Mouse (Mus musculus): ENCODE measurements around the gene 3110009E18Rik. TPM values are rescaled to one million over a fixed set of nuclear protein-coding genes. Genes with fewer than 3 reads are reported as not detected.

3110009E18Rik gene
- polyA plus RNA-seq, 1 experiment from 2014 or later, result 22.6 TPM

DNA sequence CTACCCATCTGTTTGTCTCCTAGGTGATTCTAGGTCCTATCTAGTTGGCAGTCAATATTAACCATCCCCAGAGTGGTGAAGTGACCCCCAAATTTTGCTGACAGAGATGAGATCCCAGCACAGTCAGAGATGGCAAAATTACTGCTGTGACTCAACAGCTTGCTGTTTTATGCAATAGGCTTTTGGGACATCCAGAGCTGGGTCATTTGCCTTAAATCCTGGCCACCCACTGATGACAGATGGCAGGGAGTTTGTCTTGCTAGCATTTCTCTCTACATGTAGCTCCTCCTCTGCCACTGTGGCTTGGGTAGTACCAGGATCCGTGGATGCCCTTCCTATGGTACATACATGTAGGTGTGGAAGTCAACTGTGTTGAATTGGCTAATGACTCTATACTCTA, 11.4 kb downstream of the 3110009E18Rik start:
- WGBS, result 88% methylated on average over 1 of the region's 1 CpGs
- Histone ChIP-seq H3K4me2 (replicated peaks) (no peak overlapping the region), H3K4me1 (no peaks in the 10 kb centered on the region), H3K36me3 (no peaks in the 10 kb centered on the region), H3K27ac (no peak overlapping the region), H3K9ac (no peak overlapping the region), H3K9me3 (replicated peaks) (no peaks in the 10 kb centered on the region), H3K4me3 (no peak overlapping the region), H3K27me3 (no peaks in the 10 kb centered on the region)
- ATAC-seq (ENCODE audit: low FRiP score), result no peak

DNA sequence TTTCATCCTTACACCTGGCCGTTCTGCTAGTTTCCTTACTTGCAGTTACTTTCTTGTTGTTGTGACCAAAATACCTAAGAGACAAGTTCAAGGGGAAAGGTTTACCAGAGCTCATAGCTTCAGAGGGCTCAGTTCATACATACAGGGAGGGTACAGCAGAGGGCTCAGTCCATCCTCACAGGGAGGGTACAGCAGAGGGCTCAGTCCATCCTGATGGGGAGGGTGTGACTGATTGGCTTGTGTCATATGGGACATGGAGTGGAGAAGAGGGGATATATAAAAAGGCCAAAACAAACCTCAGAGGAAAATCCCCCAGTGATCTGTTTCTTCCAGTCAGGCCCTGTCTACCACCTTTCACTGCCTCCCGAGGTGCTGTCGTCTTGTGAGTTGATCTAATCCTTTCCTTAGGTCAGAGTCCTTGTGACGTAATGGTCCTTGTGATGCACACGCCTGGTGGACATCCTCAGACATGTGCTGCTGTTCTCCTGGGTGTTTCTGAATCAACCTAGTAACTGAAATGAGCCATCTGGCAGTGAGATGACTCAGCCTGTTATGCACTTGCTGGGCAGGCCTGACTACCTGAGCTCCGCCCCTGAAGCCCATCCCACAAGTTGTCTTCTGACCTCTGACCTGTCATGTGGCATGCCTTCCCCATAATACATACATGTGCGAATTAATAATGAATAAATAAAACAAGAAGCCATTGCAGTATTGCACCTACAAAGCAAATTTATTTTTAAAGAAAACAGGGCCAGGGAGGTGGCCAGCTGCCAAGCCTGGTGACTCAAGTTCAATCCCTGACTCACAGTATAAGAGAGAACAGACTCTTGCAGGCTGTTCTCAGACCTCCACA, 15.2 kb downstream of the 3110009E18Rik start:
- 88% methylated on average over 7 of the region's 7 CpGs for WGBS
- H3K9me3 ChIP-seq (replicated peaks), result no peaks in the 10 kb centered on the region
- H3K27me3 ChIP-seq, result no peaks in the 10 kb centered on the region
- H3K4me2 ChIP-seq (replicated peaks), result no peak overlapping the region
- H3K27ac ChIP-seq, result no peak overlapping the region
- no peaks in the 10 kb centered on the region for H3K36me3 ChIP-seq
- H3K4me3 ChIP-seq, result no peak overlapping the region
- no peak overlapping the region for H3K9ac ChIP-seq
- H3K4me1 ChIP-seq, result peaks cover 7% of the 10 kb centered on the region; the same call in 1 of the 2 replicates
- ATAC-seq (ENCODE audit: low FRiP score), result no peak

DNA sequence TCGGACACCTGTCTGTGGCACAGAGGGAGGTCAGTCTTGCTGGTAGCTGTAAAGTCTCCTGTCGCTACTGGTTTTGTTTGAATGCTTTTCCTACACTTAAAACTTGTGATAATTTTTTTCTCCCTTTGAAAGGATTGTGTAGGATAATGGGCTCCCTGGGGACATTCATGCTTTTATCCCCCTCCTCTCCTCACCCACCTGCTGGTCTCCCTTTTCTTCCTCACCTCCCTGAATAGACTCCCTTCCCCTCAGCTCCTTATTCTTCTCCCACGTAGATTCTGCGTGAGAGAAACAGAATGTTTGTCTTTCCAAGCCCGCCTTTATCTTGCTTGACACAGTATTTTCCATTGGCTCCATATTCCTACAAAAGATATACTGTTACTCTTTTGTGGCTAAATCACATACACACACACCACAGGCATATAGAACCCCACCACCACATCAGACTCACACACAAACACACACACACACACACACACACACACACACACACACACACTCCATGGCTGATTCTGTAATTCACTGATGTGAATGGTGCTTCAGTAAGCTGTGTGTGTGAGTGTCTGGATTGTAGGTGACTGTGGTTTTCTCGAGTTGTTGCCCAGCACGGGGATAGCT, 18.0 kb downstream of the 3110009E18Rik start:
- Histone ChIP-seq H3K27ac (no peak overlapping the region), H3K4me2 (replicated peaks) (no peak overlapping the region), H3K4me3 (no peak overlapping the region), H3K9ac (no peak overlapping the region), H3K4me1 (peaks cover 7% of the 10 kb centered on the region; the same call in 1 of the 2 replicates), H3K36me3 (no peaks in the 10 kb centered on the region), H3K27me3 (no peaks in the 10 kb centered on the region), H3K9me3 (replicated peaks) (no peaks in the 10 kb centered on the region)
- no peak for ATAC-seq (ENCODE audit: low FRiP score)
- WGBS, result 29% methylated on average over 7 of the region's 7 CpGs

DNA sequence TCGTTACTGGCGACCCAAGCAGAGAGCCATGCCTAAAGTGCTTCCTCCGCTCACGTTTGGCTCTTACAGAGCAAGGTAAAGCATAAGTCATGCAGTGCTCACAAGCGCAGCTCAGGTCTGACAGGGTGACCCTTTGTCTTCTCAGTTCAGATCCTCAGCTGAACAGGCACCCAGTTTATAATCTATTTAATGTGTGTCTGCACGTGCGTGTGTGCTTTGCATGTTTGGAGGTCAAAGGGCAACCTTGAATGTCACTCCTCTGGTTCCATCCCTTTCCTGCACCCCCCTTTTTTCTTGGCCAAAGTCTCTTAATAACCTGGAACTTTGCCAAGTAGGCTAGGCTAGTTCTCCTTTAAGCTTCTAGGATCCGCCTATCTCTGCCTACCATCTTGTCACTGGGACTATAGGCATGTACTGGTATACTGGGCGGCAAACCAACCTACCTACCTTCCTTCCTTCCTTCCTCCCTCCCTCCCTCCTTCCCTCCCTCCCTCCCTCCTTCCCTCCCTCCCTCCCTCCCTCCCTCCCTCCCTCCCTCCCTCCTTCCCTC, 19.2 kb downstream of the 3110009E18Rik start:
- no peak overlapping the region for H3K4me2 ChIP-seq (replicated peaks)
- H3K36me3 ChIP-seq, result no peaks in the 10 kb centered on the region
- H3K27me3 ChIP-seq, result no peaks in the 10 kb centered on the region
- H3K9ac ChIP-seq, result no peak overlapping the region
- ATAC-seq (ENCODE audit: low FRiP score), result no peak
- H3K27ac ChIP-seq, result no peak overlapping the region
- no peak overlapping the region for H3K4me3 ChIP-seq
- H3K4me1 ChIP-seq, result peaks cover 7% of the 10 kb centered on the region; the same call in 1 of the 2 replicates
- 89% methylated on average over 9 of the region's 9 CpGs for WGBS
- no peaks in the 10 kb centered on the region for H3K9me3 ChIP-seq (replicated peaks)

DNA sequence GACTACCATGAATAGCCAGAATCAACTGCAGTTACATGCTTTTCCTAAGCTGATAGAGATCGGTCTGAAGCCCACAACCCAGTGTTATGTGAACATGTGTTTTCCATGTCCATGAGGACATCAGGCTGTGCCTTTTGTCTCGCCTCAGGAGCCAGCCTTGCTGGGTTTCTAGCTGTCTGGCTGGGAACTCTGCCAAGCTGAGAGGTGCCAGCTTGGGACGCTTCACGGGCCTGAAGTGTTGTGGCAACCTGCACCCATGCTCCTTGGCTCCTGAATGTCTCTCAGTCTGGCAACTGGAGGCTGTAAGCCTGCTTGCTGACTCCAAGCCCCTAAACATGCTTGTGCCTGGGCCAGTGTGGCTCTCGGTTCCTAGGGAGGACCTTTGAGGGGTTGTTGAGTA, 21.6 kb downstream of the 3110009E18Rik start:
- H3K4me1 ChIP-seq, result peaks cover 7% of the 10 kb centered on the region; the same call in 1 of the 2 replicates
- WGBS, result 83% methylated on average over 5 of the region's 5 CpGs
- ATAC-seq (ENCODE audit: low FRiP score), result no peak
- H3K9ac ChIP-seq, result no peak overlapping the region
- no peak overlapping the region for H3K4me2 ChIP-seq (replicated peaks)
- no peak overlapping the region for H3K4me3 ChIP-seq
- no peaks in the 10 kb centered on the region for H3K36me3 ChIP-seq
- no peaks in the 10 kb centered on the region for H3K27me3 ChIP-seq
- H3K27ac ChIP-seq, result no peak overlapping the region
- H3K9me3 ChIP-seq (replicated peaks), result no peaks in the 10 kb centered on the region

DNA sequence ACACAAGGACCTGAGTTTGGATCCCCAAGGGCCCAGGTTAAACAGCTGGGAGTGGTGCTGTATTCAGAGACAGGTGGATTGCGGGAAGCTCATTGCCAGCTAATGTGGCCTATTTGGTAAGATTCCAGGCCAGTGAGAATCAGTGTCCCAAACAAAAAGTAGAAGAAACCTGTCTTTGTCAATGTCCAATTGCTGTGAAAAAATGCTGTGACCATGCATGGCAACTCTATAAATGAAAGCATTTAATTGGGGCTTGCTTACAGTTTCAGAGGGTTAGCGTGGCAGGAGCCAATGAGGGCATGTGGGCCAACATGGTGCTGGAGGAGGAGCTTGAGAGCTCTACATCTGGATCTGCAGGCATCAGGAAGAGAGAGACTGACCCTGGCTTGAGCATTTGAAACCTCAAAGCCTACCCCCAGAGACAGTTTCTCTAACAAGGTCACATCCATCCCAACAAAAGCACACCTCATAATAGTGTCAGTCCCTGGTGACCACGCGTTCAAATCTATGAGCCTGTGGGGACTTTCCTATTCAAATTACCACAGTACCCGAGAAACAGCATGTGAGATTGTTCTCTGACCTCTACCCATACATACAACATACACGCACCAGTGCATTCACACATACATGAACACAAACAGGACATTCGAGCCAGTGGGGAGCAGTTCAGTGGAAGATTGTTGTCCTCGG, 24.7 kb downstream of the 3110009E18Rik start:
- no peaks in the 10 kb centered on the region for H3K4me1 ChIP-seq
- no peak overlapping the region for H3K9ac ChIP-seq
- no peaks in the 10 kb centered on the region for H3K36me3 ChIP-seq
- H3K9me3 ChIP-seq (replicated peaks), result no peaks in the 10 kb centered on the region
- H3K4me2 ChIP-seq (replicated peaks), result no peak overlapping the region
- WGBS, result 81% methylated on average over 8 of the region's 8 CpGs
- ATAC-seq (ENCODE audit: low FRiP score), result no peak
- H3K4me3 ChIP-seq, result no peak overlapping the region
- no peaks in the 10 kb centered on the region for H3K27me3 ChIP-seq
- H3K27ac ChIP-seq, result no peak overlapping the region

DNA sequence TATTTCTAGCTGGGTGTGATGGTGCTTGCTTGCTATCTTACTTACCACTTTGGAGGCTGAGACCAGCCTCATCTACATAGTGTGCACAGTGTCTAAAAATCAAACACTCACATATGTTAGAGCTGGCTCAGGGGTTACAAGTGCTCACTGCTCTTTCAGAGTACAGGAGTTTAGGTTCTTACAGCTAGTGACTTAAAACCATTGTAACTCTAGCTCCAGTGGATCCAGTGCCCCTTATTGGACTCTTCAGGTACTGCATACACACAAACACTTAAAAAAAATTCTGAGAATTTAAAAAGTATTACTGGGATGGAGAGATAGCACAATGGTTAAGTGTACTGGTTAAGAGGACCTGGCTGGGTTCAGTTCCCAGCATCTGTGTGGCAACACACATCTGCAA, 26.0 kb downstream of the 3110009E18Rik start:
- Histone ChIP-seq H3K36me3 (no peaks in the 10 kb centered on the region), H3K27ac (no peak overlapping the region), H3K4me2 (replicated peaks) (no peak overlapping the region), H3K9ac (no peak overlapping the region), H3K4me1 (no peaks in the 10 kb centered on the region), H3K4me3 (no peak overlapping the region), H3K9me3 (replicated peaks) (no peaks in the 10 kb centered on the region), H3K27me3 (no peaks in the 10 kb centered on the region)
- no peak for ATAC-seq (ENCODE audit: low FRiP score)

DNA sequence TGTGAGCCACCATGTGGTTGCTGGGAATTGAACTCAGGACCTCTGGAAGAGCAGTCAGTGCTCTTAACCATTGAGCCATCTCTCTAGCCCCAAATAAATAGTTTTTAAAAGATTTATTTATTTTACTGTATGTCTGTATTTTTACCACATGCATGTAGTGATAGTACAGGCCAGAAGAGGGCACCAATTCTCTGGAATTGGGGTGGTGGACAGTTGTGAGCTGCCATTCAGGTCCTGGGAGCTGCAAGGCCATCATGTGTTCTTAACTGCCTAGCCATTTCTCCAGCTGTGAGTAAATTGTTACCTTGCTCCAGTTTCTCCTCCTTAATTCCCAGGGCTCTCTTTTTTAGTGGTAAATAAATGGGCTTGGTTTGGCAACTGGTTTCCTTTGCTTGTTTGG, 33.2 kb downstream of the 3110009E18Rik start:
- no peaks in the 10 kb centered on the region for H3K27me3 ChIP-seq
- H3K4me3 ChIP-seq, result no peak overlapping the region
- H3K4me1 ChIP-seq, result no peaks in the 10 kb centered on the region
- H3K4me2 ChIP-seq (replicated peaks), result no peak overlapping the region
- no peak overlapping the region for H3K9ac ChIP-seq
- no peak for ATAC-seq (ENCODE audit: low FRiP score)
- H3K9me3 ChIP-seq (replicated peaks), result no peaks in the 10 kb centered on the region
- H3K27ac ChIP-seq, result no peak overlapping the region
- H3K36me3 ChIP-seq, result no peaks in the 10 kb centered on the region

DNA sequence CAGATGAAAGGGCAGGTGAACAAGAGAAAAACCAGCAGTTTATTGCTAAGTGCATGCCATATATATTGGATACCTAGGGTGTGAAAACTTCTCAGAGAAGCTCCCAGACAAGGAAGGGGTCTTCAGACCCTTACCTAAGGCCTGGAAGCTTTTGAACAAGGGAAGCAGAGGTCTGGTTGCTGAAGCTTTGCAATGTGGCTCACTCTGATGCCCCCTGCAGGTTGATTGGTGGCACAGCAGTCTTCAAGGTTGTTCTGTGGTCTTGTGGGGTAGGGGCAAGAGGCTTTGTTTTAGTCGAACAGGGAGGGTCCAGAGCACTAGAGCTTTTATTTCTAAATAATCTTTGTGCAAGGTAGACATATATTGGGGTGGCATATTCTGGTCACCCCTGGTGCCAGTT, 34.3 kb downstream of the 3110009E18Rik start:
- H3K9ac ChIP-seq, result no peak overlapping the region
- 0 out of 2 replicates have a peak, but pooled peaks cover 2% of the 10 kb centered on the region for H3K4me1 ChIP-seq
- no peak overlapping the region for H3K27ac ChIP-seq
- no peak overlapping the region for H3K4me3 ChIP-seq
- no peak; the same call in 1 of the 2 replicates for ATAC-seq (ENCODE audit: low FRiP score)
- no peak overlapping the region for H3K4me2 ChIP-seq (replicated peaks)
- H3K27me3 ChIP-seq, result no peaks in the 10 kb centered on the region
- H3K36me3 ChIP-seq, result no peaks in the 10 kb centered on the region
- H3K9me3 ChIP-seq (replicated peaks), result no peaks in the 10 kb centered on the region
- WGBS, result 28% methylated on average over 1 of the region's 1 CpGs

DNA sequence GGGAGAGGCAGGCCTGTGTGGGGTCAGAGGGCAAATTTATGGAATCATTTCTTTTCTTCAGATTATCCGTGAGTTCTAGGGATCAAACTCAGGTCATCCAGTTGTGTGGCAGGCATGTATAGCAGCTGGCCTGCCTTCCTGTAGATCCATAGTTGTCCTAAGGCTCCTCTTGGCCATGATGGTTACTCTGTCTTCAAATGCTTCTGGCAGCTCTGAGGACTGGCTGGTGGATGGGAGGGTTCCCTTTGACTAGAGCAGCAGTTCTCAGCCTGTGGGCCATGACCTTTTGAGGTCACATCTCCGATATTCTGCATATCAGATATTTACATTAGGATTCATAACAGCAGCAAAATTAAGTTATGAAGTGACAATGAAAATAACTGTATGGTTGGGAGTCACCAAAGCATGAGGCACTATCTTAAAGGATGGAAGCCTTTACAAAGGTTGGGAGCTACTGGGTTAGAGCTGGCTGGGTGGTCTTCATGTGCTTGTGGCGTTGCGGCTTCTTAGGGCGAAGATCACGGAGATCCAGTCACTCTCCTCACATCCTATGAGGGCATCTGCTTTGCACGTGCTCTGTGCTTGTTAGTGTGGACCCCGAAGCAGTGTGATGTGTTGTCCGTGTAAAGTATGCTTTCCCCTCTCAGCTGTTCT, 37.6 kb downstream of the 3110009E18Rik start:
- no peaks in the 10 kb centered on the region for H3K36me3 ChIP-seq
- no peaks in the 10 kb centered on the region for H3K27me3 ChIP-seq
- no peak for ATAC-seq (ENCODE audit: low FRiP score)
- H3K4me3 ChIP-seq, result no peak overlapping the region
- 0 out of 2 replicates have a peak, but pooled peaks cover 2% of the 10 kb centered on the region for H3K4me1 ChIP-seq
- no peak overlapping the region for H3K4me2 ChIP-seq (replicated peaks)
- no peaks in the 10 kb centered on the region for H3K9me3 ChIP-seq (replicated peaks)
- WGBS, result 88% methylated on average over 9 of the region's 9 CpGs
- no peak overlapping the region for H3K9ac ChIP-seq
- no peak overlapping the region for H3K27ac ChIP-seq

DNA sequence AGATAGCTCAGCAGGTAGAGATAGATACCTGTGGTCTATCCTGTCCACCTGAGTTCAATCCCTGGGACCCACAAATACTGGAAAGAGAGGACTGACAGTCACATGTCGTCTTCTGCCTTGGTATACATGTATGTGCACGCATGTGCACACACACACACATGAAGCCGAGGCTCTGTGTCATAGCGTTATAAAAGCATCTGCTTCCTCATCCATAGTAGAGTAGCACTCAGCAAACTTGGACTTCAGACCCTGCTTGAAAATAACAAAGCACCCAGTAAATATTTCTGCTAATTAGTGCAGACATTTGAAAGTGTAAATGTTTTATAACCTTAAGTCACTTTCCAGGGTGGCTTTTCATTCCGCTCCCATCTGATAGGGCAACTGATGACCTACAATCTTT, 40.5 kb downstream of the 3110009E18Rik start:
- Histone ChIP-seq H3K4me2 (replicated peaks) (no peak overlapping the region), H3K4me1 (0 out of 2 replicates have a peak, but pooled peaks cover 2% of the 10 kb centered on the region), H3K27ac (no peak overlapping the region), H3K36me3 (no peaks in the 10 kb centered on the region), H3K9ac (no peak overlapping the region), H3K4me3 (no peak overlapping the region), H3K9me3 (replicated peaks) (no peaks in the 10 kb centered on the region), H3K27me3 (no peaks in the 10 kb centered on the region)
- WGBS, result 93% methylated on average over 5 of the region's 5 CpGs
- ATAC-seq (ENCODE audit: low FRiP score), result no peak

DNA sequence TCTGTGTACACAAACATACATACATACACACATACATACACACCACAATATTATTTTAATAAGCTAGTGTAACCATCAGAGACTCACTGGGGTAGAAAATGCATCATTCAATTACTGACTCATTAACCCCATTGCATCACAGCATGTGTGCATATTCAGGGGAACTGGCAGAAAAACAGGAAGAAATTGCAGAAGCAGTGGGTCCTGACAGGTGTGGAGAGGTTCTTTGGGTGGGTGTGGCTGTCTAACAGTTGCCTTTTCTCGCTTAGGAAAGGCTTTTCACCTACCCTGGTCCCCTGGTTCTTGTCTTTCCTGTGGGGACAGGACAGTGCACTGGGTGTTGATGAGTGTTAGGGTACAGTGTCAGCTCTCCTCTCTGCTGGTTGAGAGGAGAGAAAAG, 41.6 kb downstream of the 3110009E18Rik start:
- WGBS, result 74% methylated on average over 1 of the region's 1 CpGs
- no peak overlapping the region for H3K27ac ChIP-seq

More for the DNA sequence above, 41.6 kb downstream of the 3110009E18Rik start:
- ATAC-seq (ENCODE audit: low FRiP score), result no peak
- no peaks in the 10 kb centered on the region for H3K36me3 ChIP-seq
- H3K9ac ChIP-seq, result no peak overlapping the region
- no peaks in the 10 kb centered on the region for H3K27me3 ChIP-seq
- no peak overlapping the region for H3K4me3 ChIP-seq
- no peak overlapping the region for H3K4me2 ChIP-seq (replicated peaks)
- no peaks in the 10 kb centered on the region for H3K9me3 ChIP-seq (replicated peaks)
- H3K4me1 ChIP-seq, result 0 out of 2 replicates have a peak, but pooled peaks cover 2% of the 10 kb centered on the region

Measured in hindbrain, embryonic 12.5 days (tissue).